Mouse (Mus musculus) midbrain, embryonic 11.5 days (tissue): Measurements from ENCODE around the gene Fam162a. TPM values are rescaled to one million over a fixed set of nuclear protein-coding genes. Genes with fewer than 3 reads are reported as not detected.
A peak's percentile ranks its signal among the peaks of the same experiment; 100 is the strongest.
"Not testable (repeated sequence)": the region's sequence is repeated elsewhere in the genome, so short reads cannot be mapped to it uniquely, and the experiment has no call there.

Experiments
- ATAC-seq: fragments of 200-750 bp; cut with Nextera tagmentation; 2 replicates; pipeline ENCODE4 v1.8.0; 2017; ENCODE audit warnings: moderate TSS enrichment, moderate library complexity; ENCODE audit not compliant: low FRiP score
- DNase-seq: peaks from one replicate; pipeline ENCODE4 v3.0.0; 2015; ENCODE audit warnings: low spot score; ENCODE audit errors: missing footprints
- H3K27ac ChIP-seq: fragments of 300-500 bp; sonication (generic); 2 replicates; pipeline ENCODE4 v1.5.1; 2014; ENCODE audit warnings: low read depth, low read length
- H3K27me3 ChIP-seq: fragments of 300-500 bp; sonication (generic); 2 replicates; pipeline ENCODE4 v1.6.1; 2014; ENCODE audit warnings: mild to moderate bottlenecking, low read length, moderate library complexity, mixed read lengths; ENCODE audit not compliant: control insufficient read depth, insufficient read depth
- H3K36me3 ChIP-seq: fragments of 300-500 bp; sonication (generic); 2 replicates; pipeline ENCODE4 v1.6.1; 2014; ENCODE audit warnings: mild to moderate bottlenecking, low read length, moderate library complexity, mixed read lengths; ENCODE audit not compliant: control insufficient read depth, insufficient read depth
- H3K4me1 ChIP-seq: fragments of 300-500 bp; sonication (generic); 2 replicates; pipeline ENCODE4 v1.6.1; 2014; ENCODE audit warnings: low read length; ENCODE audit not compliant: control insufficient read depth, insufficient read depth
- H3K4me2 ChIP-seq: fragments of 300-500 bp; sonication (generic); 2 replicates; pipeline ENCODE4 v1.6.1; 2014; ENCODE audit warnings: mild to moderate bottlenecking, moderate library complexity
- H3K4me3 ChIP-seq: fragments of 300-500 bp; sonication (generic); 2 replicates; pipeline ENCODE4 v1.5.1; 2014; ENCODE audit warnings: low read depth, low read length
- H3K9ac ChIP-seq: fragments of 300-500 bp; sonication (generic); 2 replicates; pipeline ENCODE4 v1.6.1; 2014; ENCODE audit warnings: low read length
- H3K9me3 ChIP-seq: fragments of 300-500 bp; sonication (generic); 2 replicates; pipeline ENCODE4 v1.6.1; 2016; ENCODE audit warnings: low read length; ENCODE audit not compliant: control insufficient read depth
- WGBS: fragments of 180-500 bp; shearing (Covaris S2); extraction: QIAGEN DNeasy Blood & Tissue Kit; methylation state at CpG from one replicate; pipeline ENCODE4 v1.1.7; 2014; 5-methylcytosine and 5-hydroxymethylcytosine counted together
- polyA plus RNA-seq: library from polyadenylated mRNA; unstranded; fragments of >200 nt; fragmentation: Nextera tagmentation; extraction: Ambion mirVana; gene quantifications from 2 replicates; pipeline ENCODE4 v1.2.1, GENCODE M21; 2014

The Fam162a gene
- polyA plus RNA-seq, 1 experiment from 2014 or later = 249 TPM

DNA sequence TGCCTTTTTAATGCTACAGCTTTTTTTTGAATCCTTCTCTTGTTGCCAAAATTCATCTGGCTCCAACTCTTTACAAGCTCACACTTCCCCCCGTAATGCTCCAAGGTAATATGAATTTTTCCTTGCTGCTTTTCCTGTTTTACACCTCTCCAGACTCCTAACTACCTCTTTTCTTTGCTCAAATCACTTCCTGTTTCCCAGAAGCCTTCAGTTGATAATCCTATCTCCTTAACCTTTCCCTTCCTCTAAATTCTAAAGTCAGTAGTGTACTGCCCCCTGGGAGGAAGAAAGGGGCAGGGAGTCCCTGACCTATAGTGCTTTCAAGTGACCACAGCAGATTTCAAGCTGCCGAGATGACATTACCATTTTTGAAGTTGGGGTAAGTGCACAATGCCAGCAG, 3.7 kb downstream of the Fam162a start:
- H3K4me2 ChIP-seq = no peak overlapping the region
- no peaks in the 10 kb centered on the region for H3K27me3 ChIP-seq
- DNase-seq = no peak
- H3K36me3 ChIP-seq = no peaks in the 10 kb centered on the region
- WGBS = 72% methylated on average over 2 of the region's 2 CpGs
- H3K27ac ChIP-seq = no peak overlapping the region
- H3K4me1 ChIP-seq = peaks cover 15% of the 10 kb centered on the region; the same call in 1 of the 2 replicates
- no peak for ATAC-seq
- no peak overlapping the region for H3K9ac ChIP-seq
- H3K9me3 ChIP-seq = no peaks in the 10 kb centered on the region
- H3K4me3 ChIP-seq = no peak overlapping the region

DNA sequence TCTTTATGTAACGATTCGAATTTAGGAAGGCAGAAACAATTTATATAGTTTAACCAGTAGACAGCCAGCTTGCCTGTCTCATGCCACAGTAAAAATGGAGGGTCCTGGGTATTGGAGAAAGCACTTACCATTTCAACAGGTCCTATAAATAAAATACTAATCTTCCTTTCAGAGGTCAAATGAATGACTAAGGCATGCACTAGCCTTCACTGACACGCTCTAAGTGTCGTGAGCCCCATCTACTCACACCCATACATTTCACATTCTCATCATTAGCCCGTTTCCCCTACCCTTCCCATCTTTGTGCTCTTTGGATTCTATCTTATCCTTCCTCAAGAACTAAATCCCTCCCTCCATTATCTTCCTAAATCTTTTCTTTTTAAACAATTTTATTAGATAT, 6.5 kb downstream of the Fam162a start:
- H3K27me3 ChIP-seq = no peaks in the 10 kb centered on the region
- no peak overlapping the region for H3K9ac ChIP-seq
- DNase-seq (no peak), ATAC-seq (no peak)
- WGBS = 87% methylated on average over 5 of the region's 5 CpGs
- no peak overlapping the region for H3K27ac ChIP-seq
- peaks cover 6% of the 10 kb centered on the region; the same call in 1 of the 2 replicates for H3K4me1 ChIP-seq
- H3K4me2 ChIP-seq = no peak overlapping the region
- no peak overlapping the region for H3K4me3 ChIP-seq
- no peaks in the 10 kb centered on the region for H3K36me3 ChIP-seq
- no peaks in the 10 kb centered on the region for H3K9me3 ChIP-seq

DNA sequence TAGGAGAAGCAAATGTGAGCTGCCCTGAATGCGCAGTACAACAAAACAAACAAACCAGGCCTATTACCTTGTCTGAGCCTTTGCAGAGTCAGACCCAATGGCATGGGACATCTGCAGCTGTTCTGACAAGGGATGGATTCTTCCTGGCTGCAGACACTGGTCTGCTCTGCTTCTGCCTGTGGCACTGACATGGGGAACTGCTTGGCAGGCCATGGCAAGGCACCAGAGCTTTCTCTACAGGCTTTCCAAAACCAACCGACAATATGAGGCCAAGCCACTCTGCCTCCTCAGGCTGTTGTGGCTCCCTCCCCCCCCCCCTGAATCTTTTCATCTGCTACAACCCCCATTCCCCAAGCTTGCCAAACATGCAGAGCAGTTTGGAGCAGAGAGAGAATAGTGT, 8.1 kb downstream of the Fam162a start:
- Histone ChIP-seq H3K27me3 (no peaks in the 10 kb centered on the region), H3K4me2 (no peak overlapping the region), H3K4me3 (no peak overlapping the region), H3K4me1 (no peaks in the 10 kb centered on the region), H3K9me3 (no peaks in the 10 kb centered on the region), H3K36me3 (no peaks in the 10 kb centered on the region), H3K27ac (no peak overlapping the region), H3K9ac (0 out of 2 replicates have a peak overlapping the region, but pooled peaks have one; percentile 20)
- WGBS = 78% methylated on average over 2 of the region's 2 CpGs
- DNase-seq (no peak), ATAC-seq (no peak)

DNA sequence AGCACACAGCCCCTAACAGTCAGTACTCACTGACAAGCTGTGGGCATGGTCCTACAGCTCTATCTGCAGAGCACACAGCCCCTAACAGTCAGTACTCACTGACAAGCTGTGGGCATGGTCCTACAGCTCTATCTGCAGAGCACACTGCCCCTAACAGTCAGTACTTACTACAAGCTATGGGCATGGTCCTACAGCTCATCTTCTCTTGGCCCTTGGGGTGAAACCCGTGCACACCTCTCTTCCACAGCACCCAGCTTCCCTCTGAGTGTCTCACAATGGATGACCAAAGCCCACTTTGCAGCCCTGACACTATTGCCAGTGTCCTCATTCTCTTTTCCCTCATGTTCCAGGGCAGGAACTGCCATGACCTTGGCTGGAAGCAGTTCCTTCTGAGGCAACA, 8.9 kb downstream of the Fam162a start:
- H3K4me2 ChIP-seq, H3K27me3 ChIP-seq, ATAC-seq, H3K4me3 ChIP-seq, H3K9me3 ChIP-seq, H3K4me1 ChIP-seq, H3K36me3 ChIP-seq, H3K9ac ChIP-seq, H3K27ac ChIP-seq, DNase-seq: not testable (repeated sequence)
- WGBS = 92% methylated on average over 1 of the region's 1 CpGs

DNA sequence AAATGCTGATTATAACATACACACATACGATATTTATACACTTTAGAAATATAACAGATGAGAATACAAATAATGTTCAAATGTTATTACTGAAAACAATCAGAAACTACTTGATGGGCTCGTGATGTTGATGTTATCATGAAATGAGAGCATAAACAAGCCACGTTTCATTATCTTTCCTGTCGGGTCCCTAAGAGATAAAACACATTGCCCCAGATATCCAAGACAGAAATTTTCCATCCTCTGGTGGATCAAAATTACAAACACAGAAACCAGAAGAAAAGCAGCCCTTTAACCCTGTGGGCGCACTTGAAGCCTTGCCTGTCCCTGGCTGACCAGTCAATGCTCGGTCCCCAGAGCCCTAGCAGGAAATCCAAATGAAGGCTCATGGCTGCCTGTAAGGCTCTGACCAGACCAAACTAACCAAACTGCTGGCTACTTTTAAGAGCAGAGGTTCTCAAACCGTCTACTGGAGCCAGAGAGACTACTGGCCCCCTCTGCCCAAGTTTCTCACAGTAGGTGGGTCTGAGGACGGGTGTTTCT, 13.4 kb downstream of the Fam162a start:
- H3K9me3 ChIP-seq = no peaks in the 10 kb centered on the region
- no peak overlapping the region for H3K4me2 ChIP-seq
- 86% methylated on average over 8 of the region's 8 CpGs for WGBS
- no peaks in the 10 kb centered on the region for H3K27me3 ChIP-seq
- ATAC-seq = no peak
- H3K9ac ChIP-seq = no peak overlapping the region
- no peak overlapping the region for H3K4me3 ChIP-seq
- no peaks in the 10 kb centered on the region for H3K4me1 ChIP-seq
- H3K27ac ChIP-seq = no peak overlapping the region
- H3K36me3 ChIP-seq = no peaks in the 10 kb centered on the region
- DNase-seq = peak; percentile 10

DNA sequence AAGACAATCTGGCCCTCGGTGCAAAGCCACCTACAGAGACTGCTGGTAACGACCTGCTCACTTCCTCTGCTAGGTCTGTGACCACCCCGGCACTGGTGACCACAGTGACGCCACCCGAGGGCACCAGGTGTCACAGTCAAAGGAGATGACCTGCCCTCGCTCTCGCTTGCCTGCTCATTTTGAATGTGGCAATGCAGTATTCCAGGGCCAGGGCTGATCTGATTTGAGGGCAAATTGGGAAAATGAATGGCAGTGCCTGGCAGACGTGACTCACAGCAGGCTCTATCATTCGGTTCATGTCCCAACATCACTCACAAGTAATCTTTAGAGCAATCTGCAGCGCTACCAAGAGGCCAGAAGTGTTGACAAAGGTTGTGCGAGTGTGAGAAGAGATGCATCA, 15.0 kb downstream of the Fam162a start:
- H3K36me3 ChIP-seq = peaks cover 3% of the 10 kb centered on the region; the same call in 1 of the 2 replicates
- no peak overlapping the region for H3K4me3 ChIP-seq
- no peak overlapping the region for H3K4me2 ChIP-seq
- ATAC-seq (no peak), DNase-seq (peak; percentile 37)
- no peaks in the 10 kb centered on the region for H3K4me1 ChIP-seq
- no peaks in the 10 kb centered on the region for H3K27me3 ChIP-seq
- H3K9ac ChIP-seq = no peak overlapping the region
- H3K9me3 ChIP-seq = no peaks in the 10 kb centered on the region
- no peak overlapping the region for H3K27ac ChIP-seq
- WGBS = 92% methylated on average over 11 of the region's 11 CpGs

DNA sequence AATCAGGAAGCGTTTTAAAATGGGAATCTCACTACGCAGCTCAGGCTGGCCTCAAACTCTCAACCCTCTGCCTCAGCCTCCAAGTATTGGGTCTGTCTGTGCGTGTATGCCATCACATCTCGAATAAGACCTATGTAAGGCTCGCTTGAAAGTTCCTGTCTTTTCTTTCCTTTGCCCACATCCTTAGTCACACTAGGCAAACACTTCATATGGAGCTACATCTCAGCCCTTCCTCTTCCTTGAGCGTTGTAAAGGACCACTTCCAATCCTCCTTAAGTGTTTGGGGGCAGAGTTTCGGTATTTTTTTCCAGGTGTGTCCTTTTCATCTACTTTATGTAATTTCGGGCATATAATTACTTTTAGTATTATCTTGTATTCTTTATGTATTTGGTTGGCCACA, 16.5 kb downstream of the Fam162a start:
- Histone ChIP-seq H3K27ac (no peak overlapping the region), H3K27me3 (no peaks in the 10 kb centered on the region), H3K9ac (no peak overlapping the region), H3K4me3 (no peak overlapping the region), H3K4me1 (no peaks in the 10 kb centered on the region), H3K4me2 (no peak overlapping the region), H3K9me3 (no peaks in the 10 kb centered on the region), H3K36me3 (peaks cover 3% of the 10 kb centered on the region; the same call in 1 of the 2 replicates)
- ATAC-seq = no peak
- 96% methylated on average over 8 of the region's 8 CpGs for WGBS
- no peak for DNase-seq

DNA sequence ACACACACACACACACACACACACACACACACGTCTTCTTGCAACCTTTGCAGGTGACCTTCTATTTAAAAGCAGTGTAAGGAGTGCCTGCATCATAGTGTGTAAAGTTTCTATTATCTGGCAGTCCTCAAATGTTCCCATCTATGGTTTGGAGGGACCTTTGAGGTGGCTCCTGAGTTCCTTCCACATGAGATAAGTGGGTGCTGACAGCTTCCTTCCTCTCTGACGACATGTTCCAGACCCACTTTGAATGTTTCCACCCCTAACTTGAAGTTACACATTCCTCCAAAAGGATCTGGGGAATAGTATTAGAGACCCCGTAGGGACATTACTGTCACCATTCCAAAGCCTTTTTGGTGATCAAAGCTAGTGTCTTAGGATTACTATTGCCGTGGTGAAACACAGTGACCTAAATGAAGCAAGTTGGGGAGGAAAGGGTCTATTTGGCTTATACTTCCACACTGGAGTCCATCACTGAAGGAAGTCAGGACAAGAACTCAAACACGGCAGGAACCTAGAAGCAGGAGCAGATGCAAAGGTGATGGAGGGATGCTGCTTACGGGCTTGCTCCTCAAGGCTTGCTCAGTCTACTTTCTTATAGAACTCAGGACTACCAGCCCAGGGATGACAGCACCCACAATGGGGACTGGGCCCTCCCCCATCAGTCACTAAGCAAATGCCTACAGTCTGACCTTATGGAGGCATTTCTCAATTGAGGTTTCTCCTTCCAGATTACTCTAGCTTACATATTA, 17.7 kb downstream of the Fam162a start:
- WGBS = 94% methylated on average over 6 of the region's 6 CpGs
- ATAC-seq (no peak), DNase-seq (no peak)
- H3K9ac ChIP-seq = no peak overlapping the region
- H3K4me1 ChIP-seq = no peaks in the 10 kb centered on the region
- no peaks in the 10 kb centered on the region for H3K27me3 ChIP-seq
- no peaks in the 10 kb centered on the region for H3K9me3 ChIP-seq
- peaks cover 8% of the 10 kb centered on the region; the same call in 1 of the 2 replicates for H3K36me3 ChIP-seq
- no peak overlapping the region for H3K4me3 ChIP-seq
- no peak overlapping the region for H3K27ac ChIP-seq
- H3K4me2 ChIP-seq = no peak overlapping the region

DNA sequence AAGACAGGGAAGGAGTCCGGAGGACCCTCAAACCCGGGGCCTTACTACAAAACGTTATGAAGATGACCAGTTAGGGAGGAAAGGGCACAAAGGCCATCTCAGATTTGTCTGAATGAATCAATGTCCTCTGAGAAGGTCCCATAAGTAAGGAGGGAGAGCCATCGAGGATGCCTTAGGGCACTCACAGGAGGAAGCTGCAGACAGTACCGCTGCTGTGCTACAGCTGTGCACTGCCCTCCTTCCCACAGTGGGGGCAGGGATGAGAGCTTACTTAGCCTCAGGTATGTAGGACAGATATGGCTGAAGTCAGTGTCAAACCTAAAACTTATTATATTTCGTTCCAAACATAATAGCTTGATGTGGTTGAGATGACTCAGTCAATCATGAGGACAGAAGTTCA, 19.9 kb downstream of the Fam162a start:
- Histone ChIP-seq H3K27me3 (no peaks in the 10 kb centered on the region), H3K4me1 (no peaks in the 10 kb centered on the region), H3K9ac (no peak overlapping the region), H3K9me3 (no peaks in the 10 kb centered on the region; the same call in 1 of the 2 replicates), H3K36me3 (peaks cover 20% of the 10 kb centered on the region), H3K27ac (no peak overlapping the region), H3K4me3 (no peak overlapping the region), H3K4me2 (no peak overlapping the region)
- ATAC-seq = no peak
- 89% methylated on average over 6 of the region's 6 CpGs for WGBS
- DNase-seq = no peak
